21 mouse cellular contexts compared by ENCODE assay signal in genomic region chr15:66447883-66448282, GRCm38 (mm10). TPM values are rescaled to one million over a fixed set of nuclear protein-coding genes. Genes with fewer than 3 reads are reported as not detected.
DNase-seq lines count a peak whose midpoint lies in the region; ATAC-seq and TF ChIP-seq lines count a peak whose summit lies in the region.
"Had no signal": no experiment of that assay in that cellular context is flagged by ENCODE, and none has a peak within 500 bp of the region (broad histone marks: within the 10 kb centered on the region; RNA-seq: fewer than 3 reads in every experiment).

No protein-coding gene starts in this region.

- no peak overlapping the region for H3K4me3 ChIP-seq in forebrain, embryonic 13.5 days
- H3K4me3 ChIP-seq in forebrain, embryonic 11.5 days (ENCODE audit: low read depth, low read length): no peak overlapping the region
- H3K4me3 ChIP-seq in CH12.LX (replicated peaks in 1 of 3; ENCODE audit: low read depth in 2 of 3, low read length in 2 of 3, poor library complexity in 1 of 3): peak overlapping the region in 2 of 3 experiments; percentile 28 to 43
- H3K4me3 ChIP-seq: heart, embryonic 13.5 days; hindbrain, embryonic 12.5 days had no signal

- no peak for TF ChIP-seq POLR2A in CH12.LX (IDR thresholded peaks at IDR 0.05; ENCODE audit: low read depth, low read length)

- TF ChIP-seq CTCF in CH12.LX (conservative IDR thresholded peaks at IDR 0.05 in 1 of 2, IDR thresholded peaks at IDR 0.05 in 1 of 2; ENCODE audit: low read depth in 2 of 2, low read length in 2 of 2): no peak

- 0 out of 2 replicates have a peak, but pooled peaks cover 10% of the 10 kb centered on the region for H3K4me1 ChIP-seq in forebrain, embryonic 13.5 days
- H3K4me1 ChIP-seq in forebrain, embryonic 11.5 days (replicated peaks; ENCODE audit: control insufficient read depth, insufficient read depth, low read length): no peaks in the 10 kb centered on the region
- H3K4me1 ChIP-seq in CH12.LX (ENCODE audit: control insufficient read depth in 1 of 2, insufficient read depth in 2 of 2): peaks cover 33 to 55% of the 10 kb centered on the region in 2 experiments
- H3K4me1 ChIP-seq: heart, embryonic 13.5 days had no signal

- no peak overlapping the region for H3K4me2 ChIP-seq in forebrain, embryonic 13.5 days
- no peak overlapping the region for H3K4me2 ChIP-seq in forebrain, embryonic 11.5 days (ENCODE audit: low read depth, low read length, severe bottlenecking)
- peak overlapping the region; percentile 87; the same call in 1 of the 2 replicates for H3K4me2 ChIP-seq in CH12.LX (ENCODE audit: insufficient read depth, low read depth, poor library complexity, severe bottlenecking)
- H3K4me2 ChIP-seq: heart, embryonic 13.5 days; hindbrain, embryonic 12.5 days had no signal

- no peaks in the 10 kb centered on the region for H3K9me3 ChIP-seq in forebrain, embryonic 13.5 days (replicated peaks)
- no peaks in the 10 kb centered on the region for H3K9me3 ChIP-seq in forebrain, embryonic 11.5 days (ENCODE audit: control insufficient read depth, low read length)
- H3K9me3 ChIP-seq in CH12.LX (replicated peaks; ENCODE audit: low read length): no peaks in the 10 kb centered on the region
- H3K9me3 ChIP-seq: heart, embryonic 13.5 days; hindbrain, embryonic 12.5 days had no signal

- dilution Hi-C loops in CH12.LX (cut with MboI; ENCODE audit: extremely low pct_ligation_motif_present, extremely low pct_unique_long_range_greater_than_20kb, low sequenced_read_pairs): no loop called here

- no peak overlapping the region for H3K27ac ChIP-seq in forebrain, embryonic 13.5 days
- no peak overlapping the region for H3K27ac ChIP-seq in forebrain, embryonic 11.5 days (ENCODE audit: low read depth, low read length)
- H3K27ac ChIP-seq in CH12.LX (ENCODE audit: insufficient read depth, low read depth): peak overlapping the region; percentile 66
- H3K27ac ChIP-seq: heart, embryonic 13.5 days; hindbrain, embryonic 12.5 days had no signal

- H3K79me2 ChIP-seq in CH12.LX (replicated peaks; ENCODE audit: control insufficient read depth, extremely low read depth, insufficient read depth, poor library complexity, severe bottlenecking): no peaks in the 10 kb centered on the region

- no peak overlapping the region for H3K9ac ChIP-seq in forebrain, embryonic 13.5 days
- H3K9ac ChIP-seq in forebrain, embryonic 11.5 days (ENCODE audit: low read length): no peak overlapping the region
- peak overlapping the region; percentile 60; the same call in 1 of the 2 replicates for H3K9ac ChIP-seq in CH12.LX (ENCODE audit: insufficient read depth, low read depth)
- H3K9ac ChIP-seq: heart, embryonic 13.5 days; hindbrain, embryonic 12.5 days had no signal

- ATAC-seq in forebrain, embryonic 13.5 days: peak; percentile 58; the same call in 1 of the 2 replicates
- ATAC-seq in forebrain, embryonic 11.5 days (replicated peaks; ENCODE audit: low FRiP score): no peak
- 0 out of 2 replicates have a peak, but pooled peaks have one; percentile 13 for ATAC-seq in frontal cortex, adult (ENCODE audit: low TSS enrichment)
- ATAC-seq: hindbrain, embryonic 16.5 days; intestine, postnatal 0 days had no signal

- no peak for TF ChIP-seq EP300 in CH12.LX (IDR thresholded peaks at IDR 0.05; ENCODE audit: low read length)

- no peaks in the 10 kb centered on the region for H3K36me3 ChIP-seq in forebrain, embryonic 13.5 days (ENCODE audit: poor library complexity, severe bottlenecking)
- H3K36me3 ChIP-seq in forebrain, embryonic 11.5 days (ENCODE audit: control insufficient read depth, insufficient read depth, low read length): no peaks in the 10 kb centered on the region
- H3K36me3 ChIP-seq in CH12.LX (replicated peaks in 1 of 2; ENCODE audit: control insufficient read depth in 1 of 2, insufficient read depth in 1 of 2, low read length in 1 of 2): no peaks in the 10 kb centered on the region
- H3K36me3 ChIP-seq: heart, embryonic 13.5 days; hindbrain, embryonic 12.5 days had no signal

- no peak for DNase-seq in forebrain, embryonic 11.5 days (ENCODE audit: low spot score)
- no peak for DNase-seq in frontal cortex, postnatal 14 days (ENCODE audit: low spot score in 2 of 2)
- peak; percentile 19 for DNase-seq in CH12.LX (ENCODE audit: extremely low read depth)
- DNase-seq in brain, adult 2 months (ENCODE audit: low read depth, low spot score): peak; percentile 3
- no peak for DNase-seq in urinary bladder, postnatal 25 days (ENCODE audit: low spot score)
- no peak for DNase-seq in cerebellum, postnatal 14 days
- DNase-seq: adrenal gland, postnatal 10 days; cerebellum, adult 18-20 months; cerebellum, adult 9-11 months; gastrocnemius, postnatal 36 days; heart, postnatal 4 days; kidney, adult 8-10 months had no signal

- TF ChIP-seq RAD21 in CH12.LX (IDR thresholded peaks at IDR 0.05; ENCODE audit: low read depth, low read length): no peak

- in situ Hi-C loops in CH12.LX (cut with MboI; ENCODE audit: low pct_ligation_motif_present, low pct_unique_long_range_greater_than_20kb, low sequenced_read_pairs): loop anchor here (10.0 kb wide), 1 partner anchor 133 kb away; no protein-coding TSS in a partner anchor

- 22% methylated on average over 2 of the region's 2 CpGs for WGBS in forebrain, embryonic 13.5 days
- 61% methylated on average over 2 of the region's 2 CpGs for whole genome bisulfite sequencing in forebrain, embryonic 11.5 days

- H3K27me3 ChIP-seq in forebrain, embryonic 13.5 days: no peaks in the 10 kb centered on the region
- H3K27me3 ChIP-seq in forebrain, embryonic 11.5 days (ENCODE audit: control insufficient read depth, insufficient read depth, low read length): no peaks in the 10 kb centered on the region
- H3K27me3 ChIP-seq in CH12.LX (replicated peaks): no peaks in the 10 kb centered on the region
- H3K27me3 ChIP-seq: heart, embryonic 13.5 days; hindbrain, embryonic 12.5 days had no signal

TF ChIP-seq in CH12.LX, 34 proteins besides CTCF, POLR2A, EP300 and RAD21:
- TF ChIP-seq MXI1 (IDR thresholded peaks at IDR 0.05; ENCODE audit: low read depth, low read length): peak; percentile 52; the same call in 1 of the 2 replicates
- TF ChIP-seq CHD2 (IDR thresholded peaks at IDR 0.05; ENCODE audit: low read length): no peak
- TF ChIP-seq UBTF (IDR thresholded peaks at IDR 0.05; ENCODE audit: low read depth, low read length): no peak
- TF ChIP-seq MYC (IDR thresholded peaks at IDR 0.05; ENCODE audit: low read depth, low read length): peak; percentile 59; the same call in 1 of the 2 replicates
- no peak for TF ChIP-seq GABPA (IDR thresholded peaks at IDR 0.05; ENCODE audit: insufficient replicate concordance, low read depth, low read length)

RNA-seq across cellular contexts. Expression of gene Lrrc6, which starts 52.8 kb away (rescaled TPM):
- polyA plus RNA-seq in forebrain, embryonic 13.5 days (2015; fragmentation: Nextera tagmentation; extraction: Ambion mirVana): 0.43 and 0.61 TPM in 2 replicates
- polyA plus RNA-seq in forebrain, embryonic 11.5 days (2014; fragmentation: Nextera tagmentation; extraction: Ambion mirVana): 0.12 and 0.29 TPM in 2 replicates
- total RNA-seq in CH12.LX (2012; rRNA removed): 0.08 TPM in 1 of 2 replicates, not detected in the other
- 0.35 and 0.56 TPM in 2 replicates for total RNA-seq in CH12.LX (2014; rRNA removed)
- 0.19 and 0.26 TPM in 2 replicates for polyA plus RNA-seq in CH12.LX (2012; ENCODE audit: insufficient read length, low read depth)
- total RNA-seq: gastrocnemius, adult 18-20 months; gastrocnemius, postnatal 36 days; heart, postnatal 4 days had no signal
- polyA plus RNA-seq: C2C12; embryonic facial prominence, embryonic 11.5 days; intestine, postnatal 0 days had no signal

Comparison
In these comparisons a context has a peak if more than half of its experiments do, and no peak if none do; other contexts are left out.
1. H3K4me3 ChIP-seq: peak in CH12.LX (2 of 3); none in forebrain, embryonic 13.5 days (single experiment) and forebrain, embryonic 11.5 days (single experiment).
2. DNase-seq: peak in CH12.LX (single experiment) and brain, adult 2 months (single experiment); none in forebrain, embryonic 11.5 days (single experiment), frontal cortex, postnatal 14 days (0 of 2), urinary bladder, postnatal 25 days (single experiment) and cerebellum, postnatal 14 days (0 of 2).